ENCODE assay signal across 8 mouse cellular contexts in the genomic region with DNA sequence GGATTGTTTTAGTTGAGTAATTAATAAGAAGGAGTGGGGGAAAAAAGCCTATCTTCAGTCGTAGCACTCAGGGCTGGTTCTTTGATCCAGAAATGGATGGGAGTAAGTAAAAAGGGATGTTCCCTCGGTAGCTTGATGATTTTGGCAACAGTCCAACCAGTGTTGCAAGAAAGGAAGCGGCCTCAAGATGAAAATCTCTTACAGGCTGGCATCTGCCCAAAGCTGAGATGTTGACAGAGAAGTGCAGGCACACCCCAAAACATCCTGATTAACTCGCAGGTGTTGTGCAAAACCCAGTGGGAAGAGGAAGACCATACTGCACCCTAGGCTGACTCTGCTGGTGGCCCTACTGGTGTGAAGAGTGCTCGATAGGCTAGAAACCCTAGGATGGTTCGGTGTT.
A peak's percentile ranks its signal among the peaks of the same experiment; 100 is the strongest.
DNase-seq lines count a peak whose midpoint lies in the region; ATAC-seq and TF ChIP-seq lines count a peak whose summit lies in the region.

No protein-coding gene starts in this region.

- H3K9ac ChIP-seq in intestine, embryonic 15.5 days = no peak overlapping the region
- H3K9ac ChIP-seq in intestine, embryonic 16.5 days (ENCODE audit: low read depth, low read length) = no peak overlapping the region
- H3K9ac ChIP-seq in liver, postnatal 0 days (replicated peaks) = no peak overlapping the region

- H3K36me3 ChIP-seq in intestine, embryonic 15.5 days = no peaks in the 10 kb centered on the region
- no peaks in the 10 kb centered on the region for H3K36me3 ChIP-seq in intestine, embryonic 16.5 days (ENCODE audit: control insufficient read depth, insufficient read depth, low read length)
- no peaks in the 10 kb centered on the region for H3K36me3 ChIP-seq in kidney, adult 2 months (ENCODE audit: control insufficient read depth, insufficient read depth, low read length)
- no peaks in the 10 kb centered on the region for H3K36me3 ChIP-seq in liver, postnatal 0 days (replicated peaks; ENCODE audit: insufficient read depth, low read length)

- no peak overlapping the region for H3K4me3 ChIP-seq in intestine, embryonic 15.5 days (replicated peaks)
- H3K4me3 ChIP-seq in intestine, embryonic 16.5 days (ENCODE audit: low read length) = no peak overlapping the region
- no peak overlapping the region for H3K4me3 ChIP-seq in kidney, adult 2 months (ENCODE audit: insufficient read depth, low read depth, low read length)
- no peak overlapping the region for H3K4me3 ChIP-seq in liver, postnatal 0 days (ENCODE audit: low read depth, low read length)

- WGBS in intestine, embryonic 15.5 days = 40% methylated on average over 6 of the region's 6 CpGs
- WGBS in intestine, embryonic 16.5 days = 41% methylated on average over 6 of the region's 6 CpGs
- 28% methylated on average over 6 of the region's 6 CpGs for WGBS in kidney, adult 2 months
- 23% methylated on average over 6 of the region's 6 CpGs for WGBS in liver, postnatal 0 days (ENCODE audit: insufficient replicate concordance)

- no peaks in the 10 kb centered on the region for H3K9me3 ChIP-seq in intestine, embryonic 15.5 days
- no peaks in the 10 kb centered on the region for H3K9me3 ChIP-seq in intestine, embryonic 16.5 days (ENCODE audit: control insufficient read depth, low read length)
- H3K9me3 ChIP-seq in liver, postnatal 0 days (ENCODE audit: low read length) = no peaks in the 10 kb centered on the region

- H3K27ac ChIP-seq in intestine, embryonic 15.5 days = no peak overlapping the region
- H3K27ac ChIP-seq in intestine, embryonic 16.5 days (ENCODE audit: low read length) = no peak overlapping the region
- no peak overlapping the region for H3K27ac ChIP-seq in kidney, adult 2 months (ENCODE audit: insufficient read depth, low read depth, low read length)
- no peak overlapping the region for H3K27ac ChIP-seq in liver, postnatal 0 days (ENCODE audit: low read depth)

- TF ChIP-seq EP300 in liver, postnatal 0 days (IDR thresholded peaks at IDR 0.05; ENCODE audit: low read depth) = peak; percentile 43; the same call in 1 of the 2 replicates

- DNase-seq in NIH3T3 (ENCODE audit: low read depth) = peak; percentile 78
- DNase-seq in gastrocnemius, adult 18-20 months (ENCODE audit: low spot score) = peak; percentile 84
- DNase-seq in kidney, adult 2 months = peak; percentile 91
- DNase-seq in liver, postnatal 0 days = peak; percentile 78
- peak; percentile 49 for DNase-seq in right cerebral cortex, postnatal 14 days
- no peak for DNase-seq in cerebellum, adult 11-12 months

- no peak for TF ChIP-seq POLR2A in kidney, adult 2 months (IDR thresholded peaks at IDR 0.05; ENCODE audit: low read depth, low read length)

- TF ChIP-seq CTCF in kidney, adult 2 months (conservative IDR thresholded peaks at IDR 0.05; ENCODE audit: insufficient read depth, insufficient read length, low read depth, low read length) = no peak
- TF ChIP-seq CTCF in liver, postnatal 0 days (IDR thresholded peaks at IDR 0.05; ENCODE audit: low read depth) = no peak

- H3K4me1 ChIP-seq in intestine, embryonic 15.5 days (replicated peaks) = no peaks in the 10 kb centered on the region
- 0 out of 2 replicates have a peak, but pooled peaks cover 2% of the 10 kb centered on the region for H3K4me1 ChIP-seq in intestine, embryonic 16.5 days (ENCODE audit: control insufficient read depth, insufficient read depth, low read length)
- H3K4me1 ChIP-seq in kidney, adult 2 months (ENCODE audit: control insufficient read depth, insufficient read depth, low read length) = no peaks in the 10 kb centered on the region
- peaks cover 11% of the 10 kb centered on the region; the same call in 1 of the 2 replicates for H3K4me1 ChIP-seq in liver, postnatal 0 days (ENCODE audit: insufficient read depth)

- peak; percentile 65; the same call in 1 of the 2 replicates for ATAC-seq in intestine, embryonic 15.5 days
- no peak for ATAC-seq in intestine, embryonic 16.5 days
- peak; percentile 82 for ATAC-seq in liver, postnatal 0 days

- no peak overlapping the region for H3K4me2 ChIP-seq in intestine, embryonic 15.5 days (replicated peaks)
- no peak overlapping the region for H3K4me2 ChIP-seq in intestine, embryonic 16.5 days (ENCODE audit: low read depth, low read length)
- H3K4me2 ChIP-seq in liver, postnatal 0 days (ENCODE audit: low read depth, low read length) = no peak overlapping the region

- no peaks in the 10 kb centered on the region for H3K27me3 ChIP-seq in intestine, embryonic 15.5 days (replicated peaks)
- H3K27me3 ChIP-seq in intestine, embryonic 16.5 days (replicated peaks; ENCODE audit: control insufficient read depth, insufficient read depth, low read length) = no peaks in the 10 kb centered on the region
- H3K27me3 ChIP-seq in kidney, adult 2 months (replicated peaks; ENCODE audit: control insufficient read depth, insufficient read depth, low read length) = no peaks in the 10 kb centered on the region
- H3K27me3 ChIP-seq in liver, postnatal 0 days (ENCODE audit: insufficient read depth, low read length) = no peaks in the 10 kb centered on the region
